ENCODE assay signal across 8 mouse cellular contexts in the genomic region with DNA sequence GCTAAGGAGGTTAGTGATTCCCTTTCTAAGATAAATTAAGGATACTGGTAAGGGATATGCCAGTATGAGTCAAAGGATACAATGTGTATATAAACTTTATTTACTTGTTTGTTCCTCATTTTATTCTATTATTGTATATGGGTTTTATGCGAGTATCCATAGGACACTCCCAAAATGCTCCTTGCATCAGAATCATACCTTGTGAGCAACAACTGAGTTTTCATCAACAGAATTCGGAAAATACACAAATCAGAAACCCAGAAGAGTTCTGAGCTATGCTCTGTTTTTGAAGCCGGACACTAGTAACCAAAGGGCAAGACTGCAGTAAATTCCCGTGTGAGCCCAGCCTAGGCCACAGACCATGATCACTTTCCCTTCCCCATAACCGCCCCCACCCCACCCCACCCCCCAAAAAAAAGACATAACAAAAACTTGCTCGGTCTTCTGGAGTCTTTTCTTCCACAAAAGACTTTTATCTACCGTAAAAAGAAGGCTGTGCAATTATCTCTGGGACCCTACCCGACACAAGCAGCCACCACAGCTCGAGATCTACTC. TPM values are rescaled to one million over a fixed set of nuclear protein-coding genes. Genes with fewer than 3 reads are reported as not detected.
DNase-seq lines count a peak whose midpoint lies in the region; ATAC-seq and TF ChIP-seq lines count a peak whose summit lies in the region.

No protein-coding gene starts in this region.

- no peak for DNase-seq in lung, adult 2 months
- DNase-seq in lung, postnatal 25 days (ENCODE audit: low spot score), result no peak
- no peak for DNase-seq in embryonic facial prominence, embryonic 11.5 days (ENCODE audit: low spot score)
- DNase-seq in intestine, embryonic 14.5 days (ENCODE audit: low spot score), result no peak
- no peak for DNase-seq in adrenal gland, adult (ENCODE audit: inconsistent age in 2 of 2, low spot score in 1 of 2)
- DNase-seq in retina, postnatal 1 day, result no peak

- H3K27ac ChIP-seq in embryonic facial prominence, embryonic 11.5 days (replicated peaks; ENCODE audit: low read depth, low read length), result no peak overlapping the region
- no peak overlapping the region for H3K27ac ChIP-seq in intestine, embryonic 14.5 days (ENCODE audit: low read depth)
- H3K27ac ChIP-seq in neural tube, embryonic 13.5 days (replicated peaks), result peak overlapping the region; percentile 83; the same call in 1 of the 2 replicates

- H3K4me3 ChIP-seq in lung, adult 2 months (replicated peaks; ENCODE audit: extremely low read depth, low read depth, low read length), result peak overlapping the region; percentile 92
- peak overlapping the region; percentile 71 for H3K4me3 ChIP-seq in embryonic facial prominence, embryonic 11.5 days (ENCODE audit: low read depth, low read length)
- H3K4me3 ChIP-seq in intestine, embryonic 14.5 days (ENCODE audit: low read depth, low read length), result peak overlapping the region; percentile 75
- H3K4me3 ChIP-seq in neural tube, embryonic 13.5 days, result peak overlapping the region; percentile 80

- no peak for TF ChIP-seq CTCF in lung, adult 2 months (IDR thresholded peaks at IDR 0.05; ENCODE audit: insufficient read depth, low read length)

- H3K27me3 ChIP-seq in embryonic facial prominence, embryonic 11.5 days (ENCODE audit: control insufficient read depth, insufficient read depth, low read length), result no peaks in the 10 kb centered on the region
- H3K27me3 ChIP-seq in intestine, embryonic 14.5 days (replicated peaks; ENCODE audit: control insufficient read depth, insufficient read depth, low read length), result no peaks in the 10 kb centered on the region
- H3K27me3 ChIP-seq in neural tube, embryonic 13.5 days, result no peaks in the 10 kb centered on the region

- H3K4me1 ChIP-seq in lung, adult 2 months (ENCODE audit: control insufficient read depth, insufficient read depth, low read length), result peaks cover 11% of the 10 kb centered on the region
- no peaks in the 10 kb centered on the region; the same call in 1 of the 2 replicates for H3K4me1 ChIP-seq in embryonic facial prominence, embryonic 11.5 days (ENCODE audit: control insufficient read depth, insufficient read depth, low read length)
- peaks cover 14% of the 10 kb centered on the region; the same call in 1 of the 2 replicates for H3K4me1 ChIP-seq in intestine, embryonic 14.5 days (replicated peaks; ENCODE audit: control insufficient read depth, insufficient read depth, low read length)
- H3K4me1 ChIP-seq in neural tube, embryonic 13.5 days (replicated peaks), result peaks cover 16% of the 10 kb centered on the region

- no peaks in the 10 kb centered on the region for H3K36me3 ChIP-seq in embryonic facial prominence, embryonic 11.5 days (replicated peaks; ENCODE audit: control insufficient read depth, insufficient read depth, low read depth, low read length)
- no peaks in the 10 kb centered on the region for H3K36me3 ChIP-seq in intestine, embryonic 14.5 days (ENCODE audit: control insufficient read depth, insufficient read depth, low read length)
- no peaks in the 10 kb centered on the region for H3K36me3 ChIP-seq in neural tube, embryonic 13.5 days

- ATAC-seq in embryonic facial prominence, embryonic 11.5 days (replicated peaks; ENCODE audit: insufficient number of reproducible peaks, low FRiP score, low TSS enrichment, low read depth), result peak; percentile 44
- peak; percentile 11; the same call in 1 of the 2 replicates for ATAC-seq in intestine, embryonic 14.5 days (replicated peaks; ENCODE audit: low FRiP score, low TSS enrichment, low read depth)
- ATAC-seq in neural tube, embryonic 13.5 days (ENCODE audit: low read depth), result peak; percentile 38
- ATAC-seq in monocyte, adult 5-6 weeks (replicated peaks; ENCODE audit: insufficient number of reproducible peaks, low FRiP score, low TSS enrichment, poor library complexity, severe bottlenecking), result no peak

- peak overlapping the region; percentile 68 for H3K4me2 ChIP-seq in embryonic facial prominence, embryonic 11.5 days (ENCODE audit: low read depth, low read length)
- peak overlapping the region; percentile 89 for H3K4me2 ChIP-seq in intestine, embryonic 14.5 days (ENCODE audit: low read length)
- peak overlapping the region; percentile 85 for H3K4me2 ChIP-seq in neural tube, embryonic 13.5 days

- no peak for TF ChIP-seq POLR2A in lung, adult 2 months (IDR thresholded peaks at IDR 0.05; ENCODE audit: borderline replicate concordance, extremely low read depth, low read depth, low read length)

- no peaks in the 10 kb centered on the region for H3K9me3 ChIP-seq in embryonic facial prominence, embryonic 11.5 days (replicated peaks; ENCODE audit: control insufficient read depth, low read length)
- H3K9me3 ChIP-seq in intestine, embryonic 14.5 days (ENCODE audit: control insufficient read depth, low read length), result no peaks in the 10 kb centered on the region
- H3K9me3 ChIP-seq in neural tube, embryonic 13.5 days, result no peaks in the 10 kb centered on the region

- WGBS in lung, adult 2 months, result 6% methylated on average over 9 of the region's 9 CpGs
- WGBS in embryonic facial prominence, embryonic 11.5 days, result 20% methylated on average over 9 of the region's 9 CpGs
- WGBS in intestine, embryonic 14.5 days, result 15% methylated on average over 9 of the region's 9 CpGs
- WGBS in neural tube, embryonic 13.5 days, result 13% methylated on average over 9 of the region's 9 CpGs

- H3K9ac ChIP-seq in embryonic facial prominence, embryonic 11.5 days (replicated peaks; ENCODE audit: low read length), result peak overlapping the region; percentile 96
- H3K9ac ChIP-seq in intestine, embryonic 14.5 days (ENCODE audit: low read length), result peak overlapping the region; percentile 96
- peak overlapping the region; percentile 92 for H3K9ac ChIP-seq in neural tube, embryonic 13.5 days

RNA-seq across cellular contexts. Expression of a gene that starts 0.4 kb away (rescaled TPM):
- 23.1 and 37.3 TPM in 2 replicates for polyA plus RNA-seq in lung, adult 2 months (2012; rRNA removed)
- polyA plus RNA-seq in embryonic facial prominence, embryonic 11.5 days (2014; fragmentation: Nextera tagmentation; extraction: Ambion mirVana), result 30.4 and 31.0 TPM in 2 replicates
- polyA plus RNA-seq in intestine, embryonic 14.5 days (2014; fragmentation: Nextera tagmentation; extraction: Ambion mirVana), result 32.1 and 35.7 TPM in 2 replicates
- 26.6 and 26.9 TPM in 2 replicates for polyA plus RNA-seq in neural tube, embryonic 13.5 days (2015; fragmentation: Nextera tagmentation; extraction: Ambion mirVana)
- total RNA-seq in monocyte, adult 5-6 weeks (2017), result 58.4 to 63.1 TPM (median 59.5 TPM) in 3 replicates

RNA-seq across cellular contexts. Expression of a gene that starts 0.9 kb away (rescaled TPM):
- 3.9 and 7.3 TPM in 2 replicates for polyA plus RNA-seq in lung, adult 2 months (2012; rRNA removed)
- polyA plus RNA-seq in embryonic facial prominence, embryonic 11.5 days (2014; fragmentation: Nextera tagmentation; extraction: Ambion mirVana), result 0.88 and 1.3 TPM in 2 replicates
- polyA plus RNA-seq in intestine, embryonic 14.5 days (2014; fragmentation: Nextera tagmentation; extraction: Ambion mirVana), result 2.1 and 2.6 TPM in 2 replicates
- 1.2 and 1.4 TPM in 2 replicates for polyA plus RNA-seq in neural tube, embryonic 13.5 days (2015; fragmentation: Nextera tagmentation; extraction: Ambion mirVana)
- total RNA-seq in monocyte, adult 5-6 weeks (2017), result 11.2 to 13.6 TPM (median 12.5 TPM) in 3 replicates
